Mouse (Mus musculus) limb, embryonic 13.5 days (tissue): ENCODE results near the gene Slc16a4. TPM values are rescaled to one million over a fixed set of nuclear protein-coding genes. Genes with fewer than 3 reads are reported as not detected.
A peak's percentile ranks its signal among the peaks of the same experiment; 100 is the strongest.

Source experiments
- ATAC-seq: fragments of 200-750 bp; cut with Nextera tagmentation; 2 replicates; pipeline ENCODE4 v1.8.0; 2017; ENCODE audit warnings: low read depth, moderate number of reproducible peaks, moderate TSS enrichment; ENCODE audit not compliant: low FRiP score
- H3K27ac ChIP-seq: fragments of 300-500 bp; sonication (generic); 2 replicates; pipeline ENCODE4 v1.5.1; 2015; ENCODE audit warnings: inconsistent platforms, mild to moderate bottlenecking, moderate library complexity
- H3K27me3 ChIP-seq: fragments of 300-500 bp; sonication (generic); 2 replicates; pipeline ENCODE4 v1.6.1; 2015; ENCODE audit warnings: mild to moderate bottlenecking, inconsistent platforms
- H3K36me3 ChIP-seq: fragments of 300-500 bp; sonication (generic); 2 replicates; pipeline ENCODE4 v1.6.1; 2015; ENCODE audit warnings: inconsistent platforms, mild to moderate bottlenecking, moderate library complexity
- H3K4me1 ChIP-seq: fragments of 300-500 bp; sonication (generic); 2 replicates; pipeline ENCODE4 v1.6.1; 2015; ENCODE audit warnings: inconsistent platforms
- H3K4me2 ChIP-seq: fragments of 300-500 bp; sonication (generic); replicated peaks from 2 replicates; pipeline ENCODE4 v1.6.1; 2015; ENCODE audit warnings: inconsistent platforms, mild to moderate bottlenecking, moderate library complexity
- H3K4me3 ChIP-seq: fragments of 300-500 bp; sonication (generic); 2 replicates; pipeline ENCODE4 v1.5.1; 2015; ENCODE audit warnings: moderate library complexity, mild to moderate bottlenecking, inconsistent platforms
- H3K9ac ChIP-seq: fragments of 300-500 bp; sonication (generic); 2 replicates; pipeline ENCODE4 v1.6.1; 2015; ENCODE audit warnings: mild to moderate bottlenecking, inconsistent platforms
- H3K9me3 ChIP-seq: fragments of 300-500 bp; sonication (generic); 2 replicates; pipeline ENCODE4 v1.6.1; 2016; ENCODE audit warnings: inconsistent platforms
- WGBS: fragments of 180-500 bp; shearing (Covaris S2); methylation state at CpG from one replicate; pipeline ENCODE4 v1.1.7; 2015; 5-methylcytosine and 5-hydroxymethylcytosine counted together
- polyA plus RNA-seq: library from polyadenylated mRNA; unstranded; fragments of >200 nt; fragmentation: Nextera tagmentation; extraction: Ambion mirVana; gene quantifications from 2 replicates; pipeline ENCODE4 v1.2.1, GENCODE M21; 2015

The Slc16a4 gene
- polyA plus RNA-seq, result 10.6 and 11.0 TPM in 2 replicates

DNA sequence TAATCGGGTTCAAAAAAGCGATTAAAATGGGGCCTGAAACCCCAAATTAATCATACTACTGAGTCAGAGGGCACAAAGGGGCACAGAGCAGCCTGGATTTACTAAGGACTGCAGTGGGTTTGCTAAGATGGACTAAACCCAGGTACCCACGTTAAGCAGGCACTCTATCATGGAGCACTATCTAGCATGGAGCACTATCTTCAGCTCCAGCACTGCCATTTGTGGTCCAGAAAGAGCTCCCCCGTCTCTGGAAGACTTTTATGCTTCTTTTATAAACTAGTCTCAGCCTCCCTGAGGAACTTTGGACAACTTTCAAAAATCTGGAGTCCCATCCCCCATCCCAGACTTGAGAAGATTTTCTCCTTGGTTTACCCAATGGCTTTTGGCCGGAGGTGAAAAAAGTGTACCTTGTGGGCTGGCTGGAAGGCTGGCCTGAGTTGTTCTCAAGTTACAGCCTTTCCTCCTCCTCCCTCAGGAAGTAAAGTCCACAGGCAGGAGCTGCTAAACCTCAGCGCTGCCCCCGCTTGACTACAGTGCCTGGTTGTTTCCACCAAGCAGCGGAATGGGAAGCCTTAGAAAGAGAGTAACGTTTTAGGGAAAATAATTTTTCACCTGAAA lies at the start of gene Slc16a4:
Gene Slc16a4 (plus strand): TSS at position 467 of the 618 bp plus-strand sequence.
- Histone ChIP-seq H3K36me3 (0 out of 2 replicates have a peak, but pooled peaks cover 3% of the 10 kb centered on the region), H3K9me3 (no peaks in the 10 kb centered on the region), H3K4me2 (peak within 1 kb of the TSS; percentile 50), H3K27ac (peak within 1 kb of the TSS; percentile 92), H3K4me1 (peaks cover 26% of the 10 kb centered on the region), H3K27me3 (no peaks in the 10 kb centered on the region), H3K9ac (no peak within 1 kb of the TSS), H3K4me3 (peak within 1 kb of the TSS; percentile 19)
- WGBS, result 18% methylated on average over 9 of the region's 9 CpGs
- ATAC-seq, result peak; percentile 95

DNA sequence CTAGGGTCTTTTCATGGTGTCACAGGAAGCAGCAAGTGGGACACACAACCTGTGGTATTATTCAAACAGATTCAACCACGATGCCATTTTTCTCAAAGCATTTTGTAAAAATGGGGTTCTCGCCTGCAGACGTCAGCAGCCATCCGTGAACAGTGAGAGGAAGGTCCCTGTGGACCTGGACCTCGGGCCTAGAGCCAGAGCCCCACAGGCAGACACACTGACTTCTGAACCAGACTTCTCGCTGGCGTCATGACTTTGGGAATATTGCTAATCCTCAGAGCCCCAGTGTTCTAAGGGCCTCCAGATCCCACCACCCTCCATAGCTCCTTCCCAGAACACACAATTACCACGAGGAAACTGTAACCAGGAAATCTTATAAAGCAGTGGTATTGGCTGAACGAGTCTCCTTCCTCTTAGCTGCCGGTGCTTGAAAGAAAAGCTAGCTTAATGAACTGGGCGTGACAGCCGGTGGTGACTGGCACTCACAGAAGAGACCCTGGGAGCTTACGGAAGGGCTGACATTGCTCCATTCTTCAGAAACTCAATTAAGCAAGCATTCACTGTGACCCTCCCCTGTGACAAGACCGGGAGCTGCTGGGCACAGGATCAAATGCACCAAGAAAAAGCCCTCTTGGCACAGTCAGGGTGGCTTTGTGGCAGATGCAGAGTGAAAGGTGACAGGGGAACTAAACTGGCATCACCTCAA lies 49.5 kb upstream of the Slc16a4 start:
- Histone ChIP-seq H3K9me3 (no peaks in the 10 kb centered on the region), H3K36me3 (no peaks in the 10 kb centered on the region), H3K4me2 (no peak overlapping the region), H3K27ac (no peak overlapping the region), H3K27me3 (0 out of 2 replicates have a peak, but pooled peaks cover 4% of the 10 kb centered on the region), H3K4me3 (no peak overlapping the region), H3K9ac (no peak overlapping the region), H3K4me1 (no peaks in the 10 kb centered on the region)
- WGBS, result 46% methylated on average over 14 of the region's 14 CpGs
- no peak for ATAC-seq

GRCm38 (mm10) chr3:107246876-107247275 lies 44.2 kb upstream of the Slc16a4 start:
- Histone ChIP-seq H3K4me1 (no peaks in the 10 kb centered on the region), H3K4me3 (no peak overlapping the region), H3K27ac (no peak overlapping the region), H3K27me3 (0 out of 2 replicates have a peak, but pooled peaks cover 4% of the 10 kb centered on the region), H3K9ac (no peak overlapping the region), H3K36me3 (no peaks in the 10 kb centered on the region), H3K4me2 (no peak overlapping the region), H3K9me3 (no peaks in the 10 kb centered on the region)
- 87% methylated on average over 6 of the region's 6 CpGs for WGBS
- no peak for ATAC-seq

GRCm38 (mm10) chr3:107249042-107249441 lies 42.0 kb upstream of the Slc16a4 start:
- ATAC-seq, result no peak
- no peak overlapping the region for H3K4me2 ChIP-seq
- 67% methylated on average over 3 of the region's 3 CpGs for WGBS
- 0 out of 2 replicates have a peak, but pooled peaks cover 4% of the 10 kb centered on the region for H3K27me3 ChIP-seq
- no peaks in the 10 kb centered on the region for H3K36me3 ChIP-seq
- no peaks in the 10 kb centered on the region for H3K4me1 ChIP-seq
- no peak overlapping the region for H3K9ac ChIP-seq
- no peak overlapping the region for H3K4me3 ChIP-seq
- no peaks in the 10 kb centered on the region for H3K9me3 ChIP-seq
- H3K27ac ChIP-seq, result no peak overlapping the region

DNA sequence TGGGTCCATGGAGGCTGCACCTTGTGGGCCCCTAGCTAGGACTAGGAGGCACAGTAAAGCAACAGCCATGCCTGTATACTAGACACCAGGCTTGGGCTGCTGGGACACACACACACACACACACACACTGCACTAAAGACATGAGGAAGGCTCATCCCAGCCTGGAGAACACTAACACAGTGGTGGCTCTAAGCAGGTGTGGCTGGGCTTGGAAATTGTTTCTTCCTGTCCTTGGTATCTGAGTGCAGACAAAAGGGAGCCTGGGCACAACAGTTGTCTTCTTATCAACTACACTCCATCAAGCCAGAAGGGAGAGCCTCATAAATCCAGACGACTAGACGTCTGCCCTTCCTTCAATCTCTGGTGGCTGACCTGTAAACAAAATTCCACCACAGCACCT lies 40.7 kb upstream of the Slc16a4 start:
- ATAC-seq, result no peak
- H3K27ac ChIP-seq, result no peak overlapping the region
- H3K36me3 ChIP-seq, result no peaks in the 10 kb centered on the region
- WGBS, result 11% methylated on average over 2 of the region's 2 CpGs
- no peaks in the 10 kb centered on the region for H3K9me3 ChIP-seq
- no peak overlapping the region for H3K4me3 ChIP-seq
- H3K9ac ChIP-seq, result no peak overlapping the region
- no peaks in the 10 kb centered on the region for H3K27me3 ChIP-seq
- H3K4me1 ChIP-seq, result no peaks in the 10 kb centered on the region
- no peak overlapping the region for H3K4me2 ChIP-seq

DNA sequence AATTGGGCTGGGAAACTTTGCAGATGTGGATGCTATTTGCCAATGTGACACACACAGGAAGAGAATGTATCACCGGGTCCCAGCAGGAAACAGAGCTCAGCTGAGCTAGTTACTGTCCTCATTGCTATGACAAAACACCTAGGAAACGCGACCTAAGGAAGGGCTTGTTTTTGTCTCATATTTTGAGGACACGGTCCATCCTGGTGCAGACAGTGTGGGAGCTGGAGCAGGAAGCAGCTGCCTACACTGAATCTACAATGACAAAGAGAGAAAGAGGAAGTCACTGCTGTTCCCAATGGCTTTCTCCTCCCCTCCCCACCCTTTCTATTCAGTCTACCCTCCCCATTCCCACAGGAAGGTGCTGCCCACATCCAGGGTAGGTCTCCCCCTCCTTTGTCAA lies 39.0 kb upstream of the Slc16a4 start:
- Histone ChIP-seq H3K9ac (no peak overlapping the region), H3K4me2 (no peak overlapping the region), H3K27ac (no peak overlapping the region), H3K9me3 (no peaks in the 10 kb centered on the region), H3K36me3 (no peaks in the 10 kb centered on the region), H3K4me3 (no peak overlapping the region), H3K27me3 (no peaks in the 10 kb centered on the region), H3K4me1 (no peaks in the 10 kb centered on the region)
- 80% methylated on average over 4 of the region's 4 CpGs for WGBS
- no peak for ATAC-seq

GRCm38 (mm10) chr3:107253925-107254324 lies 37.1 kb upstream of the Slc16a4 start:
- no peaks in the 10 kb centered on the region for H3K9me3 ChIP-seq
- ATAC-seq, result no peak
- WGBS, result 75% methylated on average over 5 of the region's 5 CpGs
- no peak overlapping the region for H3K27ac ChIP-seq
- H3K27me3 ChIP-seq, result no peaks in the 10 kb centered on the region
- no peak overlapping the region for H3K4me3 ChIP-seq
- H3K4me1 ChIP-seq, result no peaks in the 10 kb centered on the region
- H3K4me2 ChIP-seq, result no peak overlapping the region
- H3K9ac ChIP-seq, result no peak overlapping the region
- H3K36me3 ChIP-seq, result no peaks in the 10 kb centered on the region

- Histone ChIP-seq H3K27ac (no peak overlapping the region), H3K36me3 (no peaks in the 10 kb centered on the region), H3K4me2 (no peak overlapping the region), H3K9me3 (no peaks in the 10 kb centered on the region), H3K9ac (no peak overlapping the region), H3K4me3 (no peak overlapping the region), H3K4me1 (peaks cover 4% of the 10 kb centered on the region), H3K27me3 (no peaks in the 10 kb centered on the region)
- no peak for ATAC-seq
- 88% methylated on average over 3 of the region's 3 CpGs for WGBS
These were observed 35.0 kb upstream of the Slc16a4 start for GRCm38 (mm10) chr3:107255992-107256391.

DNA sequence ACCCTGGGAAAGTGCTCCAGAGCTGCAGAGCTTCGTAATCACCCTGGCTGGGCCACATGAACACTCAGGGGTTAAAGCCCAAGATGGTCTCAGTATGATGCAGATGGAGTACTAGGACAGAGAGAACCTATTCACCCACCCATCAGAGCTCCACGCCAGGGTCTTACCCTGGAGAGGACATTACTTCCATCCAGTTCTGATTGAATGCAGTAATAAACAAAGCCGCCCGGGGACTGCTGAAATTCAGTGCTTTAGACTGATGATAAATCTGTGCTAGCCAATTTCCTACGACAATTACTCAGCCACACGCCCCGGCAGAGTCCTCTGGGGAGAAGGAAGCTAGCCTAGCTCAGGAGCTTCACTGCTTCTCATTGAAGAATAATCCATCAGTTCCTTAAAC lies 34.3 kb upstream of the Slc16a4 start:
- WGBS, result 47% methylated on average over 7 of the region's 7 CpGs
- peaks cover 12% of the 10 kb centered on the region for H3K4me1 ChIP-seq
- H3K9me3 ChIP-seq, result no peaks in the 10 kb centered on the region
- no peaks in the 10 kb centered on the region for H3K36me3 ChIP-seq
- no peak overlapping the region for H3K4me3 ChIP-seq
- no peak overlapping the region for H3K9ac ChIP-seq
- H3K27ac ChIP-seq, result no peak overlapping the region
- no peak overlapping the region for H3K4me2 ChIP-seq
- no peak for ATAC-seq
- H3K27me3 ChIP-seq, result no peaks in the 10 kb centered on the region

DNA sequence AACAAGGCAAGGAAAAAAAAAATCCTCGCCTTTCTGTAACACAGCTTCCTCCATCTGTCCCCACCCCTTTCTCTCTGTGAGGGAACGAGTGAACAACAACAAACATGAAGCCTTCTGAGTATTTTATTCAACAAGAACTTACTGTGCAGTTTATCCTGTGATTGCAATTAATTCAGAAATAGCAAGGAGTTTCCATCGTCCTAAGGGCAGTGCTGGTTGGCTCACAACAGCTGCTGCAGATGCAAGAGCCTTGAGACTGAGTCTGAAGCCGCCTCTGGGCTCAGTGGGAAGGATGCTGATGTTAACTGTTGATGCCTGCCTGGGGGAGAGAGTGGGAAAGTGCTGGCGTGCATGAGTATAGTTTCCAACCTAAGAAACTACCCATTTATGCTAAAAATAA lies 33.1 kb upstream of the Slc16a4 start:
- no peaks in the 10 kb centered on the region for H3K9me3 ChIP-seq
- WGBS, result 53% methylated on average over 5 of the region's 5 CpGs
- H3K27me3 ChIP-seq, result no peaks in the 10 kb centered on the region
- H3K9ac ChIP-seq, result no peak overlapping the region
- ATAC-seq, result no peak
- no peak overlapping the region for H3K4me3 ChIP-seq
- H3K27ac ChIP-seq, result no peak overlapping the region
- peaks cover 16% of the 10 kb centered on the region for H3K4me1 ChIP-seq
- no peaks in the 10 kb centered on the region for H3K36me3 ChIP-seq
- H3K4me2 ChIP-seq, result no peak overlapping the region

DNA sequence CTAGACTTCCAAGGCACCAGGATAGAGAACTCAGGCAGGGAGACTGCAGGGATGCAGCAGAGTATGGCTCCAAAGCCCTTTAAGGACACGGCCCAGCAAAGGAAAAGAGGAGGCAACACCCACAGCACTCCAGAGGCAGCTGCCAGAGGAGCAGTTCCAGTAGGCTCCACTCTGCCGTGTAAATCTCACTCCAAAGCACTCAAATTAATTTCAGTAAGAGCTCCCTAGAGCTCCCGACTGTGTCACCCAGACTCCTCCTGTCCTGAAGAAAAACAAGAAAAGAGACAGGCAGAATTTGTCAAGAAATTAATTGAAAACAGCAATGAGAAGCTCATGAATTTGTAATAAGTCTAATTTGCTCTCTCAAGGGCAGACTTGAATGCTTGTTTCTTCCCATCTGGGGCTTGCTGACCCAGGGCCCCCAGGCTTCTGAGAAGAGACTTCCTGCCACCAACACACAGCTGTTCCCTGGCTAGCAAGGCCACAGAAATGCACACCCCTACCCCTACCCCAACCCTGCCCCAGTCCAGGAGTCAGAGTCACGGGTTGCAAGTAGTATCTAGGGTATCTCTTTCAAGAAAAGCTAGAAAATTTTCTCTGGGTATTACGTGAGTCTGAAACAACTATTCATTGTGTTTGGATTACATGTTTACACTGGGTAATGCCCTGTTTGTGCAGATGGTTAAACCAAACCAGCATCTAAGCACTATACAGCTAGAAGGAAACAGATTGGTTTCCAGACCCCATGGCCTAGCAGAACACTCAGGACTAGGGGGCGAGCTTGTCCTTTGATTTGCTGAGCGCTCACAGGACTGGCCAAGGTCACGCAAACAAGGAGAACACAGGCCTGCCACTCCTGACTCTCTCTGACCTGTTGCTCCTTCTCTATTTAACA lies 29.8 kb upstream of the Slc16a4 start:
- Histone ChIP-seq H3K27ac (peak overlapping the region; percentile 6; the same call in 1 of the 2 replicates), H3K4me1 (peaks cover 16% of the 10 kb centered on the region), H3K4me2 (no peak overlapping the region), H3K9me3 (no peaks in the 10 kb centered on the region), H3K27me3 (no peaks in the 10 kb centered on the region), H3K4me3 (no peak overlapping the region), H3K36me3 (no peaks in the 10 kb centered on the region), H3K9ac (peak overlapping the region; percentile 35; the same call in 1 of the 2 replicates)
- ATAC-seq, result no peak
- WGBS, result 28% methylated on average over 8 of the region's 8 CpGs

DNA sequence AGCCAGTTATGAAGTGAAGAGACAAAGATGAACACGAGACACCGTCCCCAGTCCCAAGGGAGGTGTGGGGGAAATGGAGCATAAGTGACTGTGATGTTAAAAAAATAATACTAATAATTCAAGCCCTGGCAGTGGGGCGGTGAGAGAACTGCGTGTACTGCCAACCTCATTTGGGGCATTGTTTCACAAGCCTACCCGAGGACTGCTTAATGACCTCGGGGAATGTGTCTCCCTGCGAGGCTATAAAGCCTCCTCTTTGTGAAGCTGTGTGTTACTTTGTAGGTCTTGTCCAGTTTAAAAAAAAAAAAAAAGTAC lies 29.2 kb upstream of the Slc16a4 start:
- ATAC-seq, result no peak
- 29% methylated on average over 7 of the region's 7 CpGs for WGBS
- Histone ChIP-seq H3K9ac (peak overlapping the region; percentile 35; the same call in 1 of the 2 replicates), H3K4me3 (no peak overlapping the region), H3K9me3 (no peaks in the 10 kb centered on the region), H3K27me3 (no peaks in the 10 kb centered on the region), H3K36me3 (no peaks in the 10 kb centered on the region), H3K4me2 (no peak overlapping the region), H3K27ac (peak overlapping the region; percentile 6; the same call in 1 of the 2 replicates), H3K4me1 (peaks cover 16% of the 10 kb centered on the region)
